Mouse (Mus musculus): ENCODE data around the gene Dennd6b. TPM values are rescaled to one million over a fixed set of nuclear protein-coding genes. Genes with fewer than 3 reads are reported as not detected.

The Dennd6b gene
- polyA plus RNA-seq (2012; ENCODE audit: insufficient read depth, low replicate concordance), result 3.6 and 10.0 TPM in 2 replicates

GRCm38 (mm10) chr15:89196313-89196706 lies at the start of gene Dennd6b:
TSS of gene Dennd6b (minus strand) at chr15:89196496.
- Histone ChIP-seq H3K4me1 (peaks cover 23% of the 10 kb centered on the region), H3K9me3 (no peaks in the 10 kb centered on the region), H3K36me3 (replicated peaks; ENCODE audit: low read length) (peaks cover 3% of the 10 kb centered on the region), H3K4me3 (replicated peaks) (peak within 1 kb of the TSS; percentile 99), H3K27me3 (replicated peaks) (no peaks in the 10 kb centered on the region)
- TF ChIP-seq FLI1 (IDR thresholded peaks at IDR 0.05; ENCODE audit: low read length) (no peak), GATA1 (IDR thresholded peaks at IDR 0.05; ENCODE audit: borderline replicate concordance, low read length) (no peak)

- Histone ChIP-seq H3K4me3 (replicated peaks) (no peak overlapping the region), H3K9me3 (no peaks in the 10 kb centered on the region), H3K36me3 (replicated peaks; ENCODE audit: low read length) (peaks cover 34% of the 10 kb centered on the region), H3K27me3 (replicated peaks) (no peaks in the 10 kb centered on the region), H3K4me1 (peaks cover 23% of the 10 kb centered on the region)
- TF ChIP-seq FLI1 (IDR thresholded peaks at IDR 0.05; ENCODE audit: low read length), result no peak
- TF ChIP-seq GATA1 (IDR thresholded peaks at IDR 0.05; ENCODE audit: borderline replicate concordance, low read length), result no peak
These were observed 44.7 kb upstream of the Dennd6b start for GRCm38 (mm10) chr15:89241025-89241424.

- peak overlapping the region; percentile 77 for H3K4me3 ChIP-seq (replicated peaks)
- peaks cover 23% of the 10 kb centered on the region for H3K4me1 ChIP-seq
- H3K27me3 ChIP-seq (replicated peaks), result no peaks in the 10 kb centered on the region
- H3K36me3 ChIP-seq (replicated peaks; ENCODE audit: low read length), result peaks cover 26% of the 10 kb centered on the region
- no peaks in the 10 kb centered on the region for H3K9me3 ChIP-seq
- TF ChIP-seq GATA1 (IDR thresholded peaks at IDR 0.05; ENCODE audit: borderline replicate concordance, low read length), result no peak
These were observed 43.6 kb upstream of the Dennd6b start for GRCm38 (mm10) chr15:89239751-89240392.

- TF ChIP-seq FLI1 (IDR thresholded peaks at IDR 0.05; ENCODE audit: low read length), result no peak
- no peak for TF ChIP-seq GATA1 (IDR thresholded peaks at IDR 0.05; ENCODE audit: borderline replicate concordance, low read length)
- peaks cover 4% of the 10 kb centered on the region for H3K4me1 ChIP-seq
- no peaks in the 10 kb centered on the region for H3K9me3 ChIP-seq
- H3K27me3 ChIP-seq (replicated peaks), result no peaks in the 10 kb centered on the region
- no peak overlapping the region for H3K4me3 ChIP-seq (replicated peaks)
- H3K36me3 ChIP-seq (replicated peaks; ENCODE audit: low read length), result peaks cover 7% of the 10 kb centered on the region
These were observed 37.8 kb upstream of the Dennd6b start for GRCm38 (mm10) chr15:89234052-89234451.

GRCm38 (mm10) chr15:89233586-89233985 lies 37.3 kb upstream of the Dennd6b start:
- Histone ChIP-seq H3K27me3 (replicated peaks) (no peaks in the 10 kb centered on the region), H3K4me3 (replicated peaks) (no peak overlapping the region), H3K36me3 (replicated peaks; ENCODE audit: low read length) (peaks cover 7% of the 10 kb centered on the region), H3K4me1 (no peaks in the 10 kb centered on the region), H3K9me3 (no peaks in the 10 kb centered on the region)
- TF ChIP-seq FLI1 (IDR thresholded peaks at IDR 0.05; ENCODE audit: low read length) (no peak), GATA1 (IDR thresholded peaks at IDR 0.05; ENCODE audit: borderline replicate concordance, low read length) (no peak)

- TF ChIP-seq GATA1 (IDR thresholded peaks at IDR 0.05; ENCODE audit: borderline replicate concordance, low read length) (no peak), FLI1 (IDR thresholded peaks at IDR 0.05; ENCODE audit: low read length) (no peak)
- Histone ChIP-seq H3K27me3 (replicated peaks) (no peaks in the 10 kb centered on the region), H3K36me3 (replicated peaks; ENCODE audit: low read length) (peaks cover 17% of the 10 kb centered on the region), H3K4me3 (replicated peaks) (no peak overlapping the region), H3K4me1 (peaks cover 34% of the 10 kb centered on the region), H3K9me3 (peaks cover 4% of the 10 kb centered on the region)
These were observed 19.4 kb upstream of the Dennd6b start for GRCm38 (mm10) chr15:89215611-89216233.

- Histone ChIP-seq H3K4me1 (peaks cover 40% of the 10 kb centered on the region), H3K4me3 (replicated peaks) (no peak overlapping the region), H3K9me3 (peaks cover 4% of the 10 kb centered on the region), H3K36me3 (replicated peaks; ENCODE audit: low read length) (peaks cover 17% of the 10 kb centered on the region), H3K27me3 (replicated peaks) (no peaks in the 10 kb centered on the region)
- TF ChIP-seq FLI1 (IDR thresholded peaks at IDR 0.05; ENCODE audit: low read length) (no peak), GATA1 (IDR thresholded peaks at IDR 0.05; ENCODE audit: borderline replicate concordance, low read length) (no peak)
These were observed 18.7 kb upstream of the Dennd6b start for GRCm38 (mm10) chr15:89214953-89215352.

GRCm38 (mm10) chr15:89213517-89213916 lies 17.2 kb upstream of the Dennd6b start:
- peaks cover 43% of the 10 kb centered on the region for H3K4me1 ChIP-seq
- H3K36me3 ChIP-seq (replicated peaks; ENCODE audit: low read length), result peaks cover 17% of the 10 kb centered on the region
- no peak overlapping the region for H3K4me3 ChIP-seq (replicated peaks)
- no peaks in the 10 kb centered on the region for H3K27me3 ChIP-seq (replicated peaks)
- TF ChIP-seq GATA1 (IDR thresholded peaks at IDR 0.05; ENCODE audit: borderline replicate concordance, low read length) (no peak), FLI1 (IDR thresholded peaks at IDR 0.05; ENCODE audit: low read length) (no peak)
- H3K9me3 ChIP-seq, result peaks cover 4% of the 10 kb centered on the region

GRCm38 (mm10) chr15:89212495-89212894 lies 16.2 kb upstream of the Dennd6b start:
- peaks cover 4% of the 10 kb centered on the region for H3K9me3 ChIP-seq
- H3K4me1 ChIP-seq, result peaks cover 43% of the 10 kb centered on the region
- H3K4me3 ChIP-seq (replicated peaks), result peak overlapping the region; percentile 99
- H3K36me3 ChIP-seq (replicated peaks; ENCODE audit: low read length), result peaks cover 17% of the 10 kb centered on the region
- H3K27me3 ChIP-seq (replicated peaks), result no peaks in the 10 kb centered on the region
- no peak for TF ChIP-seq GATA1 (IDR thresholded peaks at IDR 0.05; ENCODE audit: borderline replicate concordance, low read length)
- TF ChIP-seq FLI1 (IDR thresholded peaks at IDR 0.05; ENCODE audit: low read length), result no peak

- Histone ChIP-seq H3K9me3 (peaks cover 4% of the 10 kb centered on the region), H3K4me1 (peaks cover 43% of the 10 kb centered on the region), H3K36me3 (replicated peaks; ENCODE audit: low read length) (peaks cover 16% of the 10 kb centered on the region), H3K27me3 (replicated peaks) (no peaks in the 10 kb centered on the region), H3K4me3 (replicated peaks) (peak overlapping the region; percentile 99)
- TF ChIP-seq FLI1 (IDR thresholded peaks at IDR 0.05; ENCODE audit: low read length) (no peak), GATA1 (IDR thresholded peaks at IDR 0.05; ENCODE audit: borderline replicate concordance, low read length) (no peak)
These were observed 15.6 kb upstream of the Dennd6b start for GRCm38 (mm10) chr15:89211716-89212461.

Measured in megakaryocyte, embryonic 14.5 days (primary cell).